Mouse (Mus musculus) stomach, postnatal 0 days (tissue): ENCODE measurements at regions not wholly inside any gene's neighbourhood (a gene's known extent, or its start where the extent isn't known, plus 50 kb on each side); places are given as distances from the start of the nearest gene placed in this dataset.

Source experiments
- ATAC-seq: fragments of 200-750 bp; cut with Nextera tagmentation; 2 replicates; pipeline ENCODE4 v1.8.0; 2017; ENCODE audit not compliant: low FRiP score, low TSS enrichment
- DNase-seq: peaks from one replicate; pipeline ENCODE4 v3.0.0-alpha.2; 2016; ENCODE audit warnings: low spot score
- H3K27ac ChIP-seq: fragments of 300-500 bp; sonication (generic); replicated peaks from 2 replicates; pipeline ENCODE4 v1.5.1; 2014; ENCODE audit warnings: mild to moderate bottlenecking, control low read depth
- H3K27me3 ChIP-seq: fragments of 300-500 bp; sonication (generic); 2 replicates; pipeline ENCODE4 v1.6.1; 2014; ENCODE audit warnings: low read length; ENCODE audit not compliant: control insufficient read depth, insufficient read depth
- H3K36me3 ChIP-seq: fragments of 300-500 bp; sonication (generic); 2 replicates; pipeline ENCODE4 v1.6.1; 2014; ENCODE audit warnings: low read length, mixed read lengths; ENCODE audit not compliant: control insufficient read depth, insufficient read depth
- H3K4me1 ChIP-seq: fragments of 300-500 bp; sonication (generic); replicated peaks from 2 replicates; pipeline ENCODE4 v1.6.1; 2014; ENCODE audit warnings: antibody characterized with exemption; ENCODE audit not compliant: control insufficient read depth, insufficient read depth
- H3K4me2 ChIP-seq: fragments of 300-500 bp; sonication (generic); replicated peaks from 2 replicates; pipeline ENCODE4 v1.6.1; 2014; ENCODE audit warnings: low read depth, mild to moderate bottlenecking, control low read depth, moderate library complexity
- H3K4me3 ChIP-seq: fragments of 300-500 bp; sonication (generic); 2 replicates; pipeline ENCODE4 v1.5.1; 2014; ENCODE audit warnings: low read depth, low read length, control low read depth
- H3K9ac ChIP-seq: fragments of 300-500 bp; sonication (generic); 2 replicates; pipeline ENCODE4 v1.6.1; 2014; ENCODE audit warnings: mild to moderate bottlenecking, low read length, control low read depth, mixed read lengths
- H3K9me3 ChIP-seq: fragments of 300-500 bp; sonication (generic); 2 replicates; pipeline ENCODE4 v1.6.1; 2016; ENCODE audit warnings: low read length; ENCODE audit not compliant: control insufficient read depth
- CTCF ChIP-seq: IDR thresholded peaks from 2 replicates; pipeline ENCODE4 v1.5.1; 2016; ENCODE audit warnings: antibody characterized with exemption, low read depth, mild to moderate bottlenecking, moderate library complexity
- EP300 ChIP-seq: optimal IDR thresholded peaks from 2 replicates; pipeline ENCODE3; 2016; ENCODE audit warnings: antibody characterized with exemption
- WGBS: fragments of 180-500 bp; shearing (Covaris S2); extraction: QIAGEN DNeasy Blood & Tissue Kit; methylation state at CpG from one replicate; pipeline ENCODE4 v1.1.7; 2014; 5-methylcytosine and 5-hydroxymethylcytosine counted together

GRCm38 (mm10) chr5:28799464-28799863 lies 332.4 kb upstream of the Shh start:
- ATAC-seq: no peak
- no peaks in the 10 kb centered on the region for H3K9me3 ChIP-seq
- no peak overlapping the region for H3K4me3 ChIP-seq
- 67% methylated on average over 2 of the region's 2 CpGs for WGBS
- no peaks in the 10 kb centered on the region for H3K27me3 ChIP-seq
- no peak overlapping the region for H3K27ac ChIP-seq
- no peak overlapping the region for H3K9ac ChIP-seq
- TF ChIP-seq CTCF: no peak
- TF ChIP-seq EP300: peak; percentile 50
- H3K4me2 ChIP-seq: no peak overlapping the region
- H3K36me3 ChIP-seq: no peaks in the 10 kb centered on the region
- DNase-seq: no peak
- H3K4me1 ChIP-seq: no peaks in the 10 kb centered on the region

DNA sequence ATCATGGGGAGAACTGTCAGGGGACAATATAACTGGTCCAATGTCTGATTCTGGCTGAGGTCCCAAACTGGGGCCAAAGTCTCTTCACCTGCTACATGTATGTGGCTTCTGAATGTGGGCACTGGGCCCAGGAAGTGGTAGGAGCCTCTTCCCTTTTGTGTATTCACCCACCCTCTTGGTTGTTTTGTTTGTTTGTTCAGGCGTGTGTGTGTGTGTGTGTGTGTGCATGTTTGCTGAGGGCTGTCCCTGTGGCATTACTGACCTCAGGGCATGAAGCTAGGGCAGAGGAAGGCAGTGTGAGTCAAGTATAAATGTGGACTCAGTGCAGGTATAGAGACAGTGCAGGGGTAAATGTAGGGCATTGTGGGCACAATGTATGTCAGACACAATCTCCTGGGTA lies 331.3 kb upstream of the Shh start:
- Histone ChIP-seq H3K9ac (no peak overlapping the region), H3K9me3 (no peaks in the 10 kb centered on the region), H3K4me3 (no peak overlapping the region), H3K4me2 (no peak overlapping the region), H3K27me3 (no peaks in the 10 kb centered on the region), H3K4me1 (no peaks in the 10 kb centered on the region), H3K36me3 (no peaks in the 10 kb centered on the region), H3K27ac (no peak overlapping the region)
- ATAC-seq: peak; percentile 61
- peak; percentile 51 for DNase-seq
- TF ChIP-seq EP300 (no peak), CTCF (no peak)
- 68% methylated on average over 1 of the region's 1 CpGs for WGBS

- ATAC-seq: peak; percentile 82
- H3K9me3 ChIP-seq: no peaks in the 10 kb centered on the region
- no peaks in the 10 kb centered on the region for H3K4me1 ChIP-seq
- H3K27ac ChIP-seq: no peak overlapping the region
- 87% methylated on average over 6 of the region's 6 CpGs for WGBS
- TF ChIP-seq EP300 (no peak), CTCF (no peak)
- H3K9ac ChIP-seq: no peak overlapping the region
- no peak for DNase-seq
- H3K36me3 ChIP-seq: no peaks in the 10 kb centered on the region
- no peaks in the 10 kb centered on the region for H3K27me3 ChIP-seq
- H3K4me3 ChIP-seq: no peak overlapping the region
- H3K4me2 ChIP-seq: no peak overlapping the region
Observed at GRCm38 (mm10) chr5:28795130-28795758, 328.2 kb upstream of the Shh start.

GRCm38 (mm10) chr5:28793781-28794180 lies 326.7 kb upstream of the Shh start:
- Histone ChIP-seq H3K4me3 (no peak overlapping the region), H3K4me2 (no peak overlapping the region), H3K9ac (no peak overlapping the region), H3K27me3 (no peaks in the 10 kb centered on the region), H3K4me1 (no peaks in the 10 kb centered on the region), H3K9me3 (no peaks in the 10 kb centered on the region), H3K27ac (no peak overlapping the region), H3K36me3 (no peaks in the 10 kb centered on the region)
- TF ChIP-seq EP300 (no peak), CTCF (no peak)
- peak; percentile 61 for ATAC-seq
- no peak for DNase-seq
- 69% methylated on average over 2 of the region's 2 CpGs for WGBS

DNA sequence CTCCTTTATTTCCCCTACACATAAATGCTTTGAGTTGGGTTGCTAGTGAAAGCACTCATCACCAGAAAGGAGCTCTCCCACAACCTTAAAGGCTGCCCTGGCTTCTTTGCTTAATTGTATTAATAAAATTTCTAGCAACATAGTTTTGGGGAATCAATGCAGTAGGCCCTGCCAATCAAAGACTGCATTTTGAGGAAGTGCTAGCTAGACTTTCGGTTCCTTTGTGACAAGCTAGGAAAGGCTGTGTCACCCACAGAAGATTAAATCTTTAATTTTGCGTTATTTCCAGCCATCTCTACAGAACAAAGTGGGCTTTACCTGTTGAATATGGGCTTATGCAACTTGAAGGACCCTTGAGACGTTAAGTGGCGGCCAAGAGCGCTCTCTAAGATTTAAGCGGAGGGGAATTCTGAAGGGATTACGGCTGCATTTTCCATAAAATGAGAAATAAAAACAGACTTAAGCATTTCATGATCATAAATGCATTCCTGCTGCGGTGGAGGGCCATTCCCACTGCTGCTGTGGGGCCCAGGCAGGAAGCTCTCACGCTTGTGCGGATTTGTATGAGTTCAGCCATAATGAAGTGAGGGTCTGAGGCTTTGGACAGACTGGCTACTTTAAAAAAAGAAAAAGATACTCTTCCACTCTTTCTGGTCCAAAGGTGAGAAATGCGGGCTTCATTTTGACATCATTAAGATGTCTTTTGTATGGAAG lies 318.4 kb upstream of the Shh start:
- Histone ChIP-seq H3K9me3 (no peaks in the 10 kb centered on the region), H3K4me1 (no peaks in the 10 kb centered on the region), H3K27ac (no peak overlapping the region), H3K9ac (no peak overlapping the region), H3K27me3 (no peaks in the 10 kb centered on the region), H3K36me3 (no peaks in the 10 kb centered on the region), H3K4me2 (no peak overlapping the region), H3K4me3 (no peak overlapping the region)
- no peak for ATAC-seq
- no peak for DNase-seq
- 88% methylated on average over 11 of the region's 11 CpGs for WGBS
- TF ChIP-seq CTCF (no peak), EP300 (no peak)

GRCm38 (mm10) chr5:28784339-28784966 lies 317.4 kb upstream of the Shh start:
- Histone ChIP-seq H3K4me3 (no peak overlapping the region), H3K36me3 (no peaks in the 10 kb centered on the region), H3K4me2 (no peak overlapping the region), H3K9ac (no peak overlapping the region), H3K27ac (no peak overlapping the region), H3K4me1 (no peaks in the 10 kb centered on the region), H3K27me3 (no peaks in the 10 kb centered on the region), H3K9me3 (no peaks in the 10 kb centered on the region)
- ATAC-seq (no peak), DNase-seq (no peak)
- WGBS: 93% methylated on average over 6 of the region's 6 CpGs
- TF ChIP-seq EP300: no peak
- TF ChIP-seq CTCF: no peak
